Mouse (Mus musculus) heart, postnatal 14 days (tissue): ENCODE data around the gene Mrnip. TPM values are rescaled to one million over a fixed set of nuclear protein-coding genes. Genes with fewer than 3 reads are reported as not detected.
"Not testable (repeated sequence)": the region's sequence is repeated elsewhere in the genome, so short reads cannot be mapped to it uniquely, and the experiment has no call there.

Experiments used
- DNase-seq, 2 experiments: peaks; one replicate each; pipeline ENCODE4 v3.0.0; 2021 to 2022
- intact Hi-C: fragments of 180-260 bp; cut with DNase I; formaldehyde crosslinking; loops from one replicate; pipeline ENCODE4 v1.15.1; 2025
- long read RNA-seq, 2 experiments: library from polyadenylated mRNA; stranded (forward); transcript quantifications; one replicate each; pipeline ENCODE4 v2.0.0; 2021
- total RNA-seq, 2 experiments: library from RNA; stranded (reverse); gene quantifications; 2 replicates each; pipeline ENCODE4 v1.2.3; 2021

The Mrnip gene
- 1 to 10 TPM; 3.4 to 4.3 TPM for total RNA-seq
- long read RNA-seq, experiment 1, partial matches to known transcripts: 2 of 5 reads
- long read RNA-seq, experiment 1, other reads (novel, unspliced or antisense): 0 of 5 reads
- long read RNA-seq, experiment 2, transcript Mrnip-201 (7 exons, 1,142 nt): major isoform, 6 of 6 reads
- long read RNA-seq, experiment 2, partial matches to known transcripts: 0 of 6 reads
- long read RNA-seq, experiment 2, other reads (novel, unspliced or antisense): 0 of 6 reads

- intact Hi-C loops, DNase-seq: not testable (repeated sequence)
These were observed at the start of gene Mrnip for GRCm38 (mm10) chr11:50174111-50174729. Gene Mrnip, plus strand, starts transcription at chr11:50174444.

GRCm38 (mm10) chr11:50127781-50128180 lies 46.5 kb upstream of the Mrnip start:
- DNase-seq: no peak
- intact Hi-C loops: loop anchor here (10.0 kb wide), 1 partner anchor 233 kb away; no protein-coding TSS in a partner anchor

GRCm38 (mm10) chr11:50130811-50131766 lies 43.2 kb upstream of the Mrnip start, which contains the start of gene Tbc1d9b:
Gene Tbc1d9b, plus strand, starts transcription at chr11:50131396.
- intact Hi-C loops: loop anchor here (1.0 to 2.0 kb wide), 2 partner anchors 106 to 145 kb away; partner anchors contain the start of gene Rnf130
- peak; percentile 95 to 96 for DNase-seq

- no peak for DNase-seq
- intact Hi-C loops: loop anchor here (2.0 kb wide), 1 partner anchor 107 kb away; the partner anchor contains the start of gene Rnf130
These were observed 42.4 kb upstream of the Mrnip start for GRCm38 (mm10) chr11:50131801-50132201.

- intact Hi-C loops: no loop called here
- DNase-seq: no peak
These were observed 42.0 kb upstream of the Mrnip start for GRCm38 (mm10) chr11:50132265-50132664.

GRCm38 (mm10) chr11:50134136-50134859 lies 39.9 kb upstream of the Mrnip start:
- intact Hi-C loops: no loop called here

GRCm38 (mm10) chr11:50138206-50138822 lies 35.9 kb upstream of the Mrnip start:
- intact Hi-C loops: no loop called here
- no peak for DNase-seq

More at GRCm38 (mm10) chr11:50134136-50134859, 39.9 kb upstream of the Mrnip start:
- no peak for DNase-seq

- intact Hi-C loops: no loop called here
- DNase-seq: no peak
These were observed 34.7 kb upstream of the Mrnip start for GRCm38 (mm10) chr11:50139571-50139970.

- intact Hi-C loops: no loop called here
- no peak for DNase-seq
These were observed 28.7 kb upstream of the Mrnip start for GRCm38 (mm10) chr11:50145529-50145928.

GRCm38 (mm10) chr11:50146121-50146520 lies 28.1 kb upstream of the Mrnip start:
- DNase-seq: no peak
- intact Hi-C loops: no loop called here

- peak; percentile 28 to 47 for DNase-seq
- intact Hi-C loops: no loop called here
These were observed 26.8 kb upstream of the Mrnip start for GRCm38 (mm10) chr11:50147267-50147957.

- no peak for DNase-seq
- intact Hi-C loops: no loop called here
These were observed 26.2 kb upstream of the Mrnip start for GRCm38 (mm10) chr11:50147958-50148476.

GRCm38 (mm10) chr11:50149200-50149599 lies 25.0 kb upstream of the Mrnip start:
- peak; percentile 57 to 65 for DNase-seq
- intact Hi-C loops: no loop called here

- intact Hi-C loops: loop anchor here (5.0 kb wide), 1 partner anchor 213 kb away; no protein-coding TSS in a partner anchor
- no peak for DNase-seq
These were observed 24.6 kb upstream of the Mrnip start for GRCm38 (mm10) chr11:50149603-50150150.

- DNase-seq: no peak
- intact Hi-C loops: loop anchor here (5.0 kb wide), 1 partner anchor 211 kb away; no protein-coding TSS in a partner anchor
These were observed 22.9 kb upstream of the Mrnip start for GRCm38 (mm10) chr11:50151374-50151773.

GRCm38 (mm10) chr11:50154166-50154565 lies 20.1 kb upstream of the Mrnip start:
- intact Hi-C loops: loop anchor here (5.0 kb wide), 1 partner anchor 208 kb away; no protein-coding TSS in a partner anchor
- DNase-seq: no peak

- intact Hi-C loops: loop anchor here (5.0 kb wide), 1 partner anchor 207 kb away; no protein-coding TSS in a partner anchor
- DNase-seq: no peak
These were observed 19.3 kb upstream of the Mrnip start for GRCm38 (mm10) chr11:50154777-50155520.
